ENCODE assay signal across 41 mouse cellular contexts in genomic region chr4:155596606-155597005, GRCm38 (mm10). TPM values are rescaled to one million over a fixed set of nuclear protein-coding genes. Genes with fewer than 3 reads are reported as not detected.
A peak's percentile ranks its signal among the peaks of the same experiment; 100 is the strongest.
DNase-seq lines count a peak whose midpoint lies in the region; ATAC-seq and TF ChIP-seq lines count a peak whose summit lies in the region.
"Had no signal": no experiment of that assay in that cellular context is flagged by ENCODE, and none has a peak within 500 bp of the region (broad histone marks: within the 10 kb centered on the region; RNA-seq: fewer than 3 reads in every experiment).

No protein-coding gene starts in this region.

- peaks cover 62% of the 10 kb centered on the region for H3K4me1 ChIP-seq in G1E (ENCODE audit: insufficient read depth, low read depth, low read length)
- peaks cover 43% of the 10 kb centered on the region for H3K4me1 ChIP-seq in liver, embryonic 15.5 days (replicated peaks)
- H3K4me1 ChIP-seq in midbrain, embryonic 16.5 days (ENCODE audit: control insufficient read depth, insufficient read depth, low read length), result no peaks in the 10 kb centered on the region; the same call in 1 of the 2 replicates
- H3K4me1 ChIP-seq: midbrain, embryonic 12.5 days had no signal

- H3K4me3 ChIP-seq in G1E (ENCODE audit: low read depth, low read length), result peak overlapping the region; percentile 62; the same call in 1 of the 2 replicates
- no peak overlapping the region for H3K4me3 ChIP-seq in liver, embryonic 15.5 days (replicated peaks)
- no peak overlapping the region for H3K4me3 ChIP-seq in midbrain, embryonic 16.5 days (ENCODE audit: low read depth, low read length)
- H3K4me3 ChIP-seq: erythroblast, embryonic 14.5 days; gastrocnemius, adult 2 months; hindbrain, embryonic 12.5 days; midbrain, embryonic 12.5 days had no signal

- H3K4me2 ChIP-seq in liver, embryonic 15.5 days, result peak overlapping the region; percentile 4; the same call in 1 of the 2 replicates
- H3K4me2 ChIP-seq in midbrain, embryonic 16.5 days (ENCODE audit: low read length), result no peak overlapping the region
- H3K4me2 ChIP-seq: hindbrain, embryonic 12.5 days; midbrain, embryonic 12.5 days had no signal

- ATAC-seq in G1E (ENCODE audit: extremely low read depth, insufficient number of reproducible peaks, low FRiP score, poor library complexity, severe bottlenecking), result peak; percentile 72
- ATAC-seq in granulocyte monocyte progenitor cell, adult 5-6 weeks (replicated peaks; ENCODE audit: poor library complexity, severe bottlenecking), result peak; percentile 10; the same call in 1 of the 2 replicates
- ATAC-seq in liver, embryonic 15.5 days (ENCODE audit: insufficient read depth), result no peak
- no peak for ATAC-seq in midbrain, embryonic 16.5 days
- ATAC-seq: forebrain, embryonic 16.5 days; intestine, embryonic 16.5 days had no signal

- no peaks in the 10 kb centered on the region for H3K27me3 ChIP-seq in G1E (ENCODE audit: insufficient read depth, low read length)
- H3K27me3 ChIP-seq in liver, embryonic 15.5 days, result no peaks in the 10 kb centered on the region
- no peaks in the 10 kb centered on the region for H3K27me3 ChIP-seq in midbrain, embryonic 16.5 days (ENCODE audit: control insufficient read depth, insufficient read depth, low read depth, low read length)
- H3K27me3 ChIP-seq: hindbrain, embryonic 12.5 days; midbrain, embryonic 12.5 days had no signal

- H3K36me3 ChIP-seq in G1E (replicated peaks), result peaks cover 7% of the 10 kb centered on the region
- H3K36me3 ChIP-seq in liver, embryonic 15.5 days (replicated peaks), result no peaks in the 10 kb centered on the region
- H3K36me3 ChIP-seq in midbrain, embryonic 16.5 days (ENCODE audit: control insufficient read depth, insufficient read depth, low read length), result no peaks in the 10 kb centered on the region
- H3K36me3 ChIP-seq: hindbrain, embryonic 12.5 days; midbrain, embryonic 12.5 days had no signal

- peak; percentile 93 for DNase-seq in 416B (ENCODE audit: low read depth)
- DNase-seq in G1E (ENCODE audit: low spot score), result peak; percentile 69
- DNase-seq in embryo, embryonic 10.5 days (ENCODE audit: low spot score), result no peak
- no peak for DNase-seq in adrenal gland, postnatal 4 days (ENCODE audit: low spot score in 2 of 2)
- no peak for DNase-seq in heart, adult 18-20 months
- DNase-seq: adrenal gland, adult 8-10 months; cerebellum, adult 11 months; cerebellum, adult 9-11 months; gastrocnemius, adult 2 months; gastrocnemius, postnatal 36 days; kidney, adult 8-10 months; kidney, postnatal 4 days; lung, postnatal 4 days; retina, postnatal 1 day; right cerebral cortex, postnatal 14 days; thymus, postnatal 4 days had no signal

- H3K9ac ChIP-seq in liver, embryonic 15.5 days, result no peak overlapping the region
- H3K9ac ChIP-seq in midbrain, embryonic 16.5 days (ENCODE audit: low read depth, low read length), result no peak overlapping the region
- H3K9ac ChIP-seq: hindbrain, embryonic 12.5 days; liver, embryonic 14.5 days; midbrain, embryonic 12.5 days had no signal

- H3K27ac ChIP-seq in liver, embryonic 15.5 days (replicated peaks), result no peak overlapping the region
- no peak overlapping the region for H3K27ac ChIP-seq in midbrain, embryonic 16.5 days (ENCODE audit: low read length)
- H3K27ac ChIP-seq: gastrocnemius, adult 2 months; hindbrain, embryonic 12.5 days; kidney, postnatal 0 days; liver, embryonic 14.5 days; midbrain, embryonic 12.5 days had no signal

- H3K9me3 ChIP-seq in G1E (replicated peaks), result no peaks in the 10 kb centered on the region
- H3K9me3 ChIP-seq in liver, embryonic 15.5 days (replicated peaks), result no peaks in the 10 kb centered on the region
- no peaks in the 10 kb centered on the region for H3K9me3 ChIP-seq in midbrain, embryonic 16.5 days (replicated peaks; ENCODE audit: control insufficient read depth, low read length, poor library complexity, severe bottlenecking)
- H3K9me3 ChIP-seq: hindbrain, embryonic 12.5 days; midbrain, embryonic 12.5 days had no signal

- no peak for TF ChIP-seq CTCF in G1E (IDR thresholded peaks at IDR 0.05; ENCODE audit: low read depth, low read length)

- WGBS in liver, embryonic 15.5 days (ENCODE audit: insufficient replicate concordance), result 41% methylated on average over 5 of the region's 5 CpGs
- 77% methylated on average over 5 of the region's 5 CpGs for WGBS in midbrain, embryonic 16.5 days

RNA-seq across cellular contexts. Expression of gene Slc35e2, which starts 4.6 kb away (rescaled TPM):
- total RNA-seq in G1E (2014; fragmentation: Nextera tagmentation), result 34.4 and 41.1 TPM in 2 replicates
- 20.3 and 23.3 TPM in 2 replicates for total RNA-seq in G1E (2017)
- polyA plus RNA-seq in G1E (2012), result 2.0 and 2.3 TPM in 2 replicates
- 10.4 and 16.8 TPM in 2 replicates for total RNA-seq in granulocyte monocyte progenitor cell, adult 5-6 weeks (2014; fragmentation: Nextera tagmentation)
- total RNA-seq in granulocyte monocyte progenitor cell, adult 5-6 weeks (2017), result 6.9 and 10.3 TPM in 2 replicates
- 5.4 and 5.9 TPM in 2 replicates for polyA plus RNA-seq in liver, embryonic 15.5 days (2015; fragmentation: Nextera tagmentation; extraction: Ambion mirVana)
- polyA plus RNA-seq in midbrain, embryonic 16.5 days (2015; fragmentation: Nextera tagmentation; extraction: Ambion mirVana), result 14.7 and 15.5 TPM in 2 replicates
- total RNA-seq in adrenal gland, postnatal 4 days (2021), result 10 to 100 TPM; 30.5 to 32.9 TPM
- 1 to 10 TPM; 9.0 TPM for total RNA-seq in heart, adult 18-20 months (2021)

RNA-seq across cellular contexts. Expression of gene Cdk11b, which starts 28.0 kb away (rescaled TPM):
- total RNA-seq in G1E (2014; fragmentation: Nextera tagmentation) (86.4 and 106 TPM in 2 replicates), G1E (2017) (41.4 and 53.3 TPM in 2 replicates)
- polyA plus RNA-seq in G1E (2012), result 114 and 144 TPM in 2 replicates
- 53.9 and 57.8 TPM in 2 replicates for total RNA-seq in granulocyte monocyte progenitor cell, adult 5-6 weeks (2014; fragmentation: Nextera tagmentation)
- 42.1 and 44.8 TPM in 2 replicates for total RNA-seq in granulocyte monocyte progenitor cell, adult 5-6 weeks (2017)
- 18.6 and 19.9 TPM in 2 replicates for polyA plus RNA-seq in liver, embryonic 15.5 days (2015; fragmentation: Nextera tagmentation; extraction: Ambion mirVana)
- 57.2 and 58.9 TPM in 2 replicates for polyA plus RNA-seq in midbrain, embryonic 16.5 days (2015; fragmentation: Nextera tagmentation; extraction: Ambion mirVana)
- total RNA-seq in adrenal gland, postnatal 4 days (2021), result 10 to 100 TPM; 53.8 to 55.0 TPM
- total RNA-seq in heart, adult 18-20 months (2021), result 10 to 100 TPM; 26.4 to 26.7 TPM

RNA-seq across cellular contexts. Expression of gene Nadk, which starts 34.4 kb away (rescaled TPM):
- total RNA-seq in G1E (2014; fragmentation: Nextera tagmentation) (50.4 and 61.6 TPM in 2 replicates), G1E (2017) (67.5 and 76.3 TPM in 2 replicates)
- polyA plus RNA-seq in G1E (2012), result 49.5 and 58.4 TPM in 2 replicates
- 70.8 and 90.6 TPM in 2 replicates for total RNA-seq in granulocyte monocyte progenitor cell, adult 5-6 weeks (2014; fragmentation: Nextera tagmentation)
- total RNA-seq in granulocyte monocyte progenitor cell, adult 5-6 weeks (2017), result 74.1 and 76.1 TPM in 2 replicates
- 46.9 and 51.4 TPM in 2 replicates for polyA plus RNA-seq in liver, embryonic 15.5 days (2015; fragmentation: Nextera tagmentation; extraction: Ambion mirVana)
- polyA plus RNA-seq in midbrain, embryonic 16.5 days (2015; fragmentation: Nextera tagmentation; extraction: Ambion mirVana), result 77.1 and 79.9 TPM in 2 replicates
- 100 to 1,000 TPM; 147 to 160 TPM for total RNA-seq in adrenal gland, postnatal 4 days (2021)
- total RNA-seq in heart, adult 18-20 months (2021), result 10 to 100 TPM; 30.6 to 32.5 TPM

RNA-seq across cellular contexts. Expression of gene Gm10563, which starts 48.6 kb away (rescaled TPM):
- total RNA-seq in G1E (2014; fragmentation: Nextera tagmentation) (not detected in 2 replicates), G1E (2017) (not detected in 2 replicates)
- not detected in 2 replicates for polyA plus RNA-seq in G1E (2012)
- not detected in 2 replicates for total RNA-seq in granulocyte monocyte progenitor cell, adult 5-6 weeks (2014; fragmentation: Nextera tagmentation)
- total RNA-seq in granulocyte monocyte progenitor cell, adult 5-6 weeks (2017), result not detected in 2 replicates
- not detected in 2 replicates for polyA plus RNA-seq in liver, embryonic 15.5 days (2015; fragmentation: Nextera tagmentation; extraction: Ambion mirVana)
- polyA plus RNA-seq in midbrain, embryonic 16.5 days (2015; fragmentation: Nextera tagmentation; extraction: Ambion mirVana), result not detected in 2 replicates
- not detected for total RNA-seq in adrenal gland, postnatal 4 days (2021)
- not detected for total RNA-seq in heart, adult 18-20 months (2021)
- total RNA-seq: adrenal gland, adult 8-10 months; gastrocnemius, adult 2 months; gastrocnemius, postnatal 36 days; heart, postnatal 25 days; layer of hippocampus, adult 8-10 months; layer of hippocampus, postnatal 25 days; left cerebral cortex, adult 8-10 months had no signal
- polyA plus RNA-seq: C2C12; embryonic facial prominence, embryonic 14.5 days; erythroblast, embryonic 14.5 days; forebrain, embryonic 11.5 days; forebrain, embryonic 16.5 days; heart, embryonic 14.5 days; hindbrain, embryonic 12.5 days; intestine, embryonic 16.5 days; kidney, postnatal 0 days; limb, embryonic 11.5 days; liver, embryonic 14.5 days; lung, embryonic 16.5 days; midbrain, embryonic 12.5 days; neural tube, embryonic 14.5 days; small intestine, adult 2 months; stomach, embryonic 14.5 days; testis, adult 2 months; thymus, postnatal 0 days had no signal

RNA-seq across cellular contexts. Expression of gene Mmp23, which starts 56.6 kb away (rescaled TPM):
- total RNA-seq in G1E (2014; fragmentation: Nextera tagmentation) (not detected in 2 replicates), G1E (2017) (0.12 and 0.71 TPM in 2 replicates)
- 0.08 and 0.29 TPM in 2 replicates for polyA plus RNA-seq in G1E (2012)
- total RNA-seq in granulocyte monocyte progenitor cell, adult 5-6 weeks (2014; fragmentation: Nextera tagmentation), result not detected in 2 replicates
- not detected in 2 replicates for total RNA-seq in granulocyte monocyte progenitor cell, adult 5-6 weeks (2017)
- polyA plus RNA-seq in liver, embryonic 15.5 days (2015; fragmentation: Nextera tagmentation; extraction: Ambion mirVana), result 4.9 TPM in 2 replicates
- 3.1 and 4.6 TPM in 2 replicates for polyA plus RNA-seq in midbrain, embryonic 16.5 days (2015; fragmentation: Nextera tagmentation; extraction: Ambion mirVana)
- total RNA-seq in adrenal gland, postnatal 4 days (2021), result 10 to 100 TPM; 18.8 to 25.4 TPM
- total RNA-seq in heart, adult 18-20 months (2021), result 1 to 10 TPM; 7.0 to 7.2 TPM
- polyA plus RNA-seq: erythroblast, embryonic 14.5 days had no signal

Comparison
In these comparisons a context has a peak if more than half of its experiments do, and no peak if none do; other contexts are left out.
1. DNase-seq: peak in 416B (single experiment) and G1E (single experiment); none in embryo, embryonic 10.5 days (single experiment), adrenal gland, postnatal 4 days (0 of 2) and heart, adult 18-20 months (0 of 2).
2. ATAC-seq: peak in G1E (single experiment) and granulocyte monocyte progenitor cell, adult 5-6 weeks (single experiment); none in liver, embryonic 15.5 days (single experiment) and midbrain, embryonic 16.5 days (single experiment).